Mouse (Mus musculus) adrenal gland, adult (tissue): ENCODE measurements at regions not wholly inside any gene's neighbourhood (a gene's known extent, or its start where the extent isn't known, plus 50 kb on each side); places are given as distances from the start of the nearest gene placed in this dataset.

Source experiments
- DNase-seq, 2 experiments: peaks; one replicate each; pipeline ENCODE4 v3.0.0; 2022 to 2023; ENCODE audit warnings: low spot score in 1 of 2; ENCODE audit not compliant: inconsistent age in 2 of 2

DNA sequence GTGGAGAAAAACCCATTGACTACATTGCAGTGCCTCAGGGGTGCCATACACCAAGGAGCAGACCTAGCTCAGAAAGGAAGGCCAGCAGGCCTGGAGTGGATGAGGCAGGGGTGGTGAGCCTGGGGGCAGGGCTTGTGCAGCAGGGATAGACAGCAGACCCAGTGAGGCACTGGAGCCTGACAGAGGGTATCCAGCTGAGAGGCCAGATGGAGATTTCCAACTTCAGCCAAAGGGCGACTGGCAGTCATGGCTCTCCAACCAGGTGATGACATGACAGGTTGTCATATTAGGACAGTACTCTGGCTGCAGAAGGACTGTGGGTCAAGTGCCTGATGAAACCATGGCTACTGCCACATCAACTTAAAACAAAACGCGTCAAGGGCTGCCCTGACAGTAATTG lies 431.1 kb downstream of the Glrx3 start:
- DNase-seq = no peak

DNA sequence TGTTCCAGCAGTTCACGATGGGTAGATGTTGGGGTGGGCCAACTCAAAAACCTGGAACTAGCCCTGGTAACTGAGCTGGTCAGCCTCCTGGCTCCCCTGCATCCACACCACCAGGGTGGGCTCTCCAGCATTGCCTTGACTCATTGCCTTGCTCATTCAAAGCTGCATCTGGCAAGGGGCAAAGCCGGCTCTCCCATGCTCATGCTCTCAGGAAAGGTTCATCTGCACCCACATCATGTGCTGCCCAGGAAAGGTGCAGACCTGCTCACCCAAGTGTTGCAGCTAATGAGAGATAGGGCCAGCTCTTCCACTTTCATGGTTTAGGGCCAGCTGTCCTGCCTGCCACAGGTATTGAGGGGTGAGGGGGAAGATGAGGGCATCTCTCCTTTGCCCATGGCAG lies 437.9 kb downstream of the Glrx3 start:
- no peak for DNase-seq

DNA sequence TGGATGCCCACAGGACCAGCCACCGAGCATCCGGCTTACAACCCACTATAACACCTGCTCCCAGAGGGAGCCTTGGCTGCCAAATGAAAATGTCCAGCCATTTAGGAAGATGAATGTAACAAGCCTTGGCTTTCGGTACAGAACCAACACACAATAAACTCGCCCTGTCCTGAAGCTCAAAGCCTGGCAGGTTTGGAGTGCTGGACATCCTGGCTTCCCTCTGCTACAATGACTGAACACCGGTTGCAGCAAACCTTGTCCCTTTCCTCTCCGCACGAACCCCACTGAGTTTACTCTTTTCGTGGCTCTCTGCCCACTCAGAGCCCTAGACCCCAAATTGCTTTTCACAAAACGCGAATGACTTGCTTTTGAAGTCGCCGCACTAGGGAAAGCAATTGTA lies 441.9 kb downstream of the Glrx3 start:
- no peak for DNase-seq

DNA sequence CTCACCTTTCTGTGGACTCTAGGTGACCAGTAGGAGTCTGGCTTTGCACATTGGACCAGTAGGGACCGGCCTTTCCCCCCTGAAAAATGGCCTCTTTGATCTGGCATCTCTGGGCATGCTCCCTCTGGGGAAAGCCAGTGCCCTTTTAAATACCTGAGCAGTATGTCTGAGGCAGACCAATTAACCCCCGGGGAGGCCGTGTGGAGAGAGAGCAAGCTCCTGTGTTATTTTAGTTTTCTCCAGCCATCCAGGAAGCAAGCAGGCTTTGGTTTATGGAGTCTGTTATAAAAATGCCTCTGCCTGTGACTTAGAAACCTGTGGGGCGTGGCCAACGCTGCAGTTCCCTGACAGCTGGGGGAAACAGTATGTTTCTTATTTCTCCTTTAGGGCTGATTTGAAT lies 445.5 kb downstream of the Glrx3 start:
- no peak for DNase-seq

DNA sequence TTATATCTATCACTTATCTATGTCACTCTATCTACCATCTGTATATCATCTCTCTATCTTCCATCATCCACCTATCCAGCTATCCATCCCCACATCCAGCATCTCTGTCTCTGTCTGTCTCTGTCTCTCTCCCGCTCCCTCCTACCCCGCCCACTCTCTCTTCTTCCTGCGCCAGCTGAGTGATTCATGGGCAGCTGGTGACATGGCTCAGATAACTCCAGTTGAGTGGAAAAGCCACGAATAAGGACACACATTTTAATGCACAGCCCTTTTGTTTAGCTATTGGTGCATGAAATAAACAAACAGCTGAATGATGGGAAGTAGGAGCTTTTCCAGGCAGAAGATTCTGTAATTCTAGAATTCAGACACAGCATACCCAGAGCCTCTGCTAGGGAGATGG lies 446.3 kb downstream of the Glrx3 start:
- DNase-seq = no peak

DNA sequence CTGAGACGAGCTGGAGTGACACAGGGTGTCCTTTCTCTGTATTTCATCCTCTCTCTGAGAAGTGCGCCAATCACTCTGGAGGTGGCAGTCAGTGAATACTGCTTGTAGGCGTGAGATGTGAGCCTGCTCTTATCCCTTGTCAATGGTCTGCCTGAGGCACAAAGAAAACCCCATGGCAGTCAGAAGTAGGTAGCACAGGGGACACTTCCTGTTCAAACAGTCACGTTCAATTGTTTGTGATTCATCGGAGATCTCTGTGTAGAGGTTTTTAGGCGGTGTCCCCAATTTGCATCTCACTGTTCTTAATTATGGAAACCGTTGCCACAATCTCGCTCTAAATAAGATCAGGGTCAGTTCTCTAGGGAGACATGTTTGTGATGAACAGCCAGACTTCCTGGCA lies 447.7 kb downstream of the Glrx3 start:
- no peak for DNase-seq

DNA sequence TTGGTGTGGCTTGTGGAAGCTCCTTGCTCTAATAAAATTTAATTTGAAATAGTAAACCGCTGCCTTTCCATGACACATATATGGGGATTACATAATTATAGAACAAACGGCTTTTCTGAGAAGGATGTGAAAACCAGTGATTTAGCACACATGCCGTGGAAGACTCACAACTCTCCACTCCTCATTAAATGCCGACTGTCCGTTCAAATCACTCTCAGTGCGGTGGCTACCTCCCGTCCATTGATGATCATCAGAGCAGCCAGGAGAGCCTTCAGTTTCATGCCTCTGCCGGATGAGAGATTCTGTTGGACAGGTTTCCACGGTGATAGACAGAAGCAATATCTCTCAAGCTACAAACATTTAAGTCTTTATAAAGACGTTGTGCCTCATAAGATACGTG lies 451.3 kb downstream of the Glrx3 start:
- DNase-seq = no peak

DNA sequence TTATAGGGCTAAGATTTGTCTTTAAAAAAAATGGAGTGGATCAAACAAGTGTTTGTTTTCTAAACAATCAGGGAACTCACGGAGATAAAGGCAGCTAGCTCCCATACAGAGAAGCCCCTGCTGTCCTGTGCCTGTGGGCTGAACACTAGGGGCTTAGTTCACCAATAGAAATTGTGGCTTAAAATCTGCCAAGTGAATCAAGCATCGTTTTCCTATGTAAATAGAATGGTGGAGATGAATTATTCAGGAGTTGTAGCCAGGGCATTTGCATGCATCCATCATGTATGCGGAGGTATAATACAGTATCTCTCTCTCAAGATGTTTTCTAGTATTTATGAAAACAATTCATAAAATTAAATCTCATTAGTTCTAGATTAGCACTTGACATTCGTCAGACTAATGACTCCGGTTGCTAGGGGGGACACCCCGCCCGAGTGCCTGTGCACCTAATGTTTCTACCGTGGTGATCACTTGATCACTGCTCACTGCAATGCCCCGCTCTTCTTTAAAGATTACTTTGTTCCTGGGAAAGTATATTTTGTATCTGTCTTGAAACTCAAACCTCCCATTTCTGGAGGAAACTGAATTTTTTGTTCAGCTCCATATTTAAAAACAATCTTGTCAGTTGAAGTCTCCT lies 469.1 kb downstream of the Glrx3 start:
- no peak for DNase-seq

DNA sequence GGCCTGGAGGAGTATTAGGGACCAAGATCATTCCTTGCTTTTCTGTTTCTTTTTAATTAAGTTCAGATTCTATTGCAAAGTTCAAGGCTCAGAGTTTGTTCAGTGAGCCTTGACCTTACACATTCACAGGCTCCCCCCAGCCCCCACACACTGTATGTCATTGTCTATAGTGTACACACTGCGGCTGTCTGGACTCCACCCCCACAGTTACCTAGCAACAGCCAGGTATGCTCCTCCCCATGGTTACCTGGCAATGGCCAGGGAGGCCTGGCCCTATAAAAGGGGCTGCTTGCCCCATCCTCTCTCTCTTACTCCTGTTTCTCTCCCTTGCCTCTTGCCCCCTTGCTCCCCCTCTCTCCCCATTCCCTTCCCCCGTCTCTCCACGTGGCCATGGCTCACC lies 472.0 kb downstream of the Glrx3 start:
- DNase-seq = no peak

DNA sequence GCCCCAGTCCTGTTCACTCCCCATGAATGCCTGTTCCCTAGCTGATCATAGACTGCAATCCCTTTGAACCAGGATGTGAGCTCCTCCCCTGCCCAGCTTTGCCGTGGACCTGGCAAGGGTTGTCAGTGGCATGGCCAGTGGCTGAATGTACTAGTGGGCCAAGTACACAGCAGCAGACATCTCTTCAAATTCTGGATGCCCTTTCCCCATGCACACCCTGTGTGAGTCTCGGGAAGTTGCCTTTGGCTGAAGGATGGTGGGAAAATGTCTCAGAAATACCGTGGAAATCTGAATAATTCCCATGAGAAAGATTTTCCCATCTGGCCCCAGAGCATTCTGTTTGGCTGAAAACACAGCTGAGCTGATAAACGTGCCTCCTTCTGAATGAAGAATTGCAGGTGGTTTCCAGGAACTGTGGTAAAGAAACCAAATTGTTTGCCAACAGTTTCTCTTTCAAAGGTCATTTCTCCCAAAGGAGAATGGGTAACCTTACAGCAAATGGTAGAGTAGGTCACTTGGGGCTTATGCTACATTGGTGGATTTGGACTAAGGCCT lies 476.2 kb downstream of the Glrx3 start:
- DNase-seq = no peak

DNA sequence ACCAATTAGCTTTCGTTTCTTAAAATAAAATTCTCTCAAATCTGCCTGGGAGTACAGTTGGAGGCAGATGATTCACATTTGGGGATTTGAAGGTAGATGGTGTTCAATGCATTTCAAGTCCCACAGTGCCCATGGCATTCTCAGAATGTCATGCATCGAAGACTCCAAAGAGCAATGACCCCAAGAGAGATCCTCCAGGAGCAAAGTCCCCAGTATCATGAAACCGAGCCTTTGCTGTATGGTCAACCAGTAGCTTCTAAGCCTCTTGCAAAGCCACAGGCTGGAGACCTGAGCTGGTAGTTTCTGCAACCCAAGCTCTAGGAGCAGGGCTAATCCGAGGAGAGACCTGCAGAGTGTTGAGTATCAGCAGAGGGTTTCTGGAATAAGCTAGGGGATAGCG lies 477.1 kb downstream of the Glrx3 start:
- no peak for DNase-seq

DNA sequence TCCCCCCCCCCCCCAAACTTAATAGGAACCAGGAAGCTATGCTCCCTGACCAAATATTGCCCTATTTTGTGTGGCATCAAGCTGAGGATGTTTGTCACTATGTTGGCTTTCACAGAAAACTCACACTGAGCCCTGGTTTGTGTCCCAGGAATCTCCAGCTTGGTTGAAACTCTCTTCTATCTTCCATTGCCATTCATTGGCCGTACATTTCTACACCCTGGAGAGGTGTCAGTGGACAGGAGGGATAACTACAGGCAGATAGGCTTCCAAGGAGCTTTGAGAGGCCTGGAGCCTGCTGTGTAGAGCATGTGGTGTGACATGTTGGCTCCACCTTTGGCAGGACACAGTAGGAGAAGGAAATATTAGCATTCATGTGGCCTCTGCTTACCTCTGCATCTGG lies 478.9 kb downstream of the Glrx3 start:
- DNase-seq = no peak

DNA sequence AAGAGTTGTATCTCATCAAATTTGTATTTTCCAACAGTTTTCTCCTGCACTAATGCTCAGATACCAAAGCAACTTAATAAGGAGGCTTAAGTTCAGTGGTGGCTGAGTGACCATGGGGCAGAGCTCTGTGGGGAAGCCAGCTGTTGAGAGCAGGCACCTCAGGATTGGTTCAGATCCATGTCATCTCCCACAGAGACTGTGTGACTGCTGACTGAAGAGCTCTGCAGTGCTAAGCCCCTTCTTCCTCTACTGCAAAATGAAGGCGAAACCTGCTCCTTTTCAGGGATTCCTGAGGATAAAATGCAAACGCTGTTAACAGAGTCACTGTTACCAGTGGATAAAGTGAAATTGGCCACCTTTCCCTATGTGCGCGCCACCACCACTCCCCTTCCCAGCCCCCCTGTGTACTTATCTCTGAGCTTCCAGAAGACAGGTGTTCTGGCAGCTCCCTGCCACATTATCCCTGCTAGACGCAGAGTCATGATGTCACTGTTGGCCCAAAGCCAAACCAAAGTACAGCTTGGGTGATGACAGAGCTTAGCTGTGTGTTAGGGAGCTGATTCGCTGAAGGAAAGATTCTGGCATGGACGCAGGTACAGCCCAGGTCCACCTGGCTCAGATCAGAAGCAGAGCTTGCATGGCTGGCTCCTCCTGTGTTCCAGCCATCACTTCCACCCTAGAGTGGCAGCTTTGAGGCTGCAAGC lies 472.9 kb downstream of the Tcerg1l start:
- peak; percentile 54 to 55 for DNase-seq

DNA sequence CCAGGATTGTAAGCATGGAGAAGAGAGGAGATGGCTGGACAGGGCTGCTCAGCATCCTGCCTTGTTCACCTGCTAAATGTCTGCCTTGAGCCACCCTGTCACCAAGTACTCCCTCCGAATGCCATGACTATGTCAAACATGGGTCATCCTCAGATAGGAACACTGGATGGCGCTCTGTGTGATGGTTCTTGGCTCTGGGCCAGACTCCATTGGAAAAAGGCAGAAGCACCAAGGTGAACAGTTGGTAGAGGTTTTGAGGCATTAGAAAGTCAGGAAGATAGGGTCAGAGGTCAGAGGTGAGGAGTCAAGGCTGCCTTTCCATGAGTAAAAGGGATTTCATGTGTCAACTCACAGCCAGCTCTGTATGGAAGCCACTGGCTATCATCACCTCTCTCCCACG lies 471.9 kb downstream of the Tcerg1l start:
- DNase-seq = no peak

DNA sequence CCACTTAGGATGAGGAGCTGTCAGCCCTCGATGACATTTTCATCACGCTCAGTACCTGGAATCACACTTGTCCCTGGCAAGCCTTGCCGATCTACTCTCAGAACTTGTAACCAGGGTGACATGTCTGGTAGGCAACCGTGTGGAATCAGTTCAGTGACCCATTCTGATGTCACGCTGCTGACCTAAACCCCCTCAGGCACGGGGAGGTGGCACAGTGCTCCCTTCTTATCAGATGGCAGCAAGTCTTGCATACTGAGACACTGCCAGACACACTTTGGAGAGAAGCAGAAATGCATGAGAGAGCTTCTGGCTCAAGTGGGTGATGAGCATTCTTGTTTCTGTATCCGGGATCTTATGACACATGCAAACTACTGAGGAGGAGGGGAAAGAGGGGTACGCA lies 470.2 kb downstream of the Tcerg1l start:
- no peak for DNase-seq

DNA sequence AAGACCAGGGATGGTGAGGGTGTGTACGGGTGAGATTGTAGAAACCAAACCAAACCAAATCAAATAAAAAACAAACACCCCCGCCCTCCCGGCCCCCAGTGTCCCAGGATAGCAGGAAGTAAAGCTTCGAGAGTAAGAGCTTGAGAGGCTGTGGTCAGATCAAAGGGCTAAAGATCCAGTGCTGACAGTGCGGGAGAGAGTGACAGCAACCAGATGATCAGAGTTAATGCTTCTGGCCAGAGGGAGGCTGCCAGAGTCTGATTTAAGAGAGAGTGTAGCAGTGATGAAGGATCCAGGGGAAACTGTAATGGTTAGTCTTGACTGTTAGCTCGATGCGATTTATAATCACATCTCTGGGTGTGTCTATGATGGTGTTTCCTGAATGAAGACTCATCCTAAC lies 467.3 kb downstream of the Tcerg1l start:
- no peak for DNase-seq

DNA sequence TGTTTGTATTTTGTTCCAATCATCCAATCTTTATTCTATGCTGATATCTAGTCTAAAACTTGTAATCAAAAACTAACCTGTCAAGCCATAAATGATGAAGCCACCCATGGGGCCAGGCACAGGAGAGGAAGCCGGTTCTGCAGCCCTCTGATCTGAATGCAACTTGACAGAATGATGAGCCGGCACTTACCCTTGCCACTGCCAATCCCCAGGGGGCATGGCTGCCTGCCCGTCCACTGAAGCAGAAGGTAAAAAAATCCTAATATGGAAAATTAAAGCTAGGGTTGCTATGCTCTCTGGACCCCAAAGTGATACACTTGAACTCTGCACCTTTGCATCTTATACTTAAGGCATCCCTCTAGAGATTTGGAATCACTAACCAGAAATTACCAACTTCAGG lies 461.6 kb downstream of the Tcerg1l start:
- no peak for DNase-seq

DNA sequence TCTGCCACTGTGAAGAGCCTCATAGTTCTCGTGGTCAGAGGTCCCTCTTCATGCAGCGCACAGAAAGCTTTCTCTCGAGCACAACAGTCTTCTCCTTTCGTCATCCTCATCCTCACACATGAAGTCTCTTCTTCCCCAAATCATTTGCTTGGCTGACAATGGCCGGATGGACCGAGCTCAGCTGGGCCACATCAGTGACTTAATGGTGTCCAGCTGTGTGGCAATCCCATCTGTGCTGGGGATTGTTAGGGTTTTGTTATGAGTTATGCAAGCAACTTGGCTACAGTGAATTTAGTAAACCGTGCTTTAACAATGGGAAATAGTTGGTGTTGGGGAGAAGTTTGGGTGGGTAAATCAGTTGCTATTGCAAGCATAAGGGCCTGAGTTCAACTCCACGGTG lies 458.4 kb downstream of the Tcerg1l start:
- DNase-seq = no peak

DNA sequence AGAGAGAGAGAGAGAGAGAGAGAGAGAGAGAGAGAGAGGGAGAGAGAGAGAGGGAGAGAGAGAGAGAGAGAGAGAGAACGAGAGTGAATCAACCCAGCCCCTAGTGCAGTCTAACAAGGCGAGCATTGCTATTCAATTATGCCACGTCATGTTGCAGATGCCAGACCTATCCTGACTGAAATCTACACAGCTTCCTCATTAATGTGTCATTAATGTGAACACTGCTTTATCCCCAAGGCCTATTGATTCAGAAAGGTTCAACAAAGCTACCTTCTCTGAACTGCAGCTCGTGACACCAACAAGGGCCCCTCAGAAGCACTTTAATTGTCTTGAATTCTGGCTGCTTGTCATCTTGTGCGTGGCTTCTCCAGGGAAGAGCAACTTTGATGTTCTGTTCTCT lies 457.4 kb downstream of the Tcerg1l start:
- no peak for DNase-seq

DNA sequence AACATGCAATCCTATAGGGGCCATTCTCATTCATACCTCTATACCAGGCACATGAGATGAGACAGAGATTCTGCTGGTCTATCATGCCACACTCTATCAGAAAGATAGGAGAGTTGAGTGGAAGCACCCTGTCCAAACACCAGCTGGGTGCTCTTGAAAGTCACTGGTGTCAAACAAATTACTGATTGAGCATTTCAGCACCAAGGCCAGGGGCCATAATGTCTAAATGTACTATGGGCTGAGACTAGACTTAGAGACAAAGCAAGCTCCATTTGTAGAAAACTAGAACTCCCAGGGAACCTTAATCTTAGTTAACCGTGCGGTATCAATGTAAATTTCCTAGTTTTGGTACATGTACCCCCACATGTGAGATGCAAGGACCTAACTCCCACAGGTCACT lies 452.5 kb downstream of the Tcerg1l start:
- peak in 1 of 2 experiments; percentile 44 for DNase-seq

DNA sequence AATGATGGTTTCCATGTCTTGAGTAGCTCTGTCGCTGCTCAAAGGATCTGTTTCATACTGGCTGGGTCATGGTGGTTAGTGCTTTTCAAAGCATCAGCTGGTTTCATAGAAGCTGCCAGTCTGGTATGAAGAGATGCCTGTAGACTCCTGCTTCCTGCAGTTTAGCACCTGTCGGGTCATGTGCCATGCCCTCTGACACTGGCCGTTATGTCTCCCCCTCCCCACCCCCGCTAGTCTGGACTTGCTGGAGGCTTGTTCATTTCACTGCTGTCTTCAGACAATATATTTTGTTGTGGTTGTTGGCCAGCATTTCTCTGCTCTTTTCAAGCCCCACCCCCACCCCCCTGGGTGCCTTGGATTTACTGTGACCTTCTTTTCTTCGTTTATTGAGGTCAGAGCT lies 450.1 kb downstream of the Tcerg1l start:
- DNase-seq = no peak

DNA sequence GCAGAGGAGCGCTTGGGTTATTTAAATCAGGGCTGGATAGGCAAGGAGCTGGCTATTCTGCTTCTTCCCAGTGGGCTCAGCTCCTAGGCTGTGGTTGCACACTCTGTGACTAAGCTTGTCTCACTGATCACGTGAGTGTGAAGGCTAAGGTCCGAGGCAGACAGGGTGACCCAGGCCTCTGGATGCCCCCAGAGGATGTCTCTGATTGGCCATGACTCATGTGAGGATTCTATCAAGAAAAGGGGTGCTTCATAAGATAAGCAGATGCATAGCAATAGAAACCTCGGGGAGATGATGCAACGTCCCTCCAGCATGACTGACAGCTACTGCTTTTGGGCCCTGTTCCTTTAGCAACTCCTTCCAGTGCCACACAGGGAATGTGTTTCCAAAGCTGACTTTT lies 440.2 kb downstream of the Tcerg1l start:
- DNase-seq = peak; percentile 66 to 74

DNA sequence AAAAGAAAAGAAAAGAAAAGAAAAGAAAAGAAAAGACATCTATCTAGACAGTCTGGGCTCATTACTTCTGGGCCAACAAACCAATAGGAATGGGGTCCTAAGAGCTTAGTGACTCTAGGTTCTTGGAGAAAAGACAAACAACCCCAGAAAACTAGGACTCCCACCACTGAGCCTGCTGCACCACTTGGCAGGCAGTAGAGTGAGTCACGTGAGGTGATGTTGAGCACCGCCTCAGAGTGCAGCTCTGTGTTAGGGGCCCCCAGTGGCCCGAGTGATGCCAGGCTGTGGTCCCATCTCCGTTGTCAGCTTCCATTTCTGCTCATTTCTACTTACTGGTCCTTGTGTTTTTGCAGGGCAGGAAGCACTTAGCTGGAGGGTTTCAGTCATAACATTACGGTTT lies 439.7 kb downstream of the Tcerg1l start:
- peak; percentile 14 to 32 for DNase-seq
